Mouse (Mus musculus) layer of hippocampus, postnatal 14 days (tissue): ENCODE measurements at regions not wholly inside any gene's neighbourhood (a gene's known extent, or its start where the extent isn't known, plus 50 kb on each side); places are given as distances from the start of the nearest gene placed in this dataset.

Experiments used
- DNase-seq, 2 experiments: peaks; one replicate each; pipeline ENCODE4 v3.0.0; 2021 to 2022; ENCODE audit warnings: low spot score in 2 of 2, mixed read lengths in 1 of 2

DNA sequence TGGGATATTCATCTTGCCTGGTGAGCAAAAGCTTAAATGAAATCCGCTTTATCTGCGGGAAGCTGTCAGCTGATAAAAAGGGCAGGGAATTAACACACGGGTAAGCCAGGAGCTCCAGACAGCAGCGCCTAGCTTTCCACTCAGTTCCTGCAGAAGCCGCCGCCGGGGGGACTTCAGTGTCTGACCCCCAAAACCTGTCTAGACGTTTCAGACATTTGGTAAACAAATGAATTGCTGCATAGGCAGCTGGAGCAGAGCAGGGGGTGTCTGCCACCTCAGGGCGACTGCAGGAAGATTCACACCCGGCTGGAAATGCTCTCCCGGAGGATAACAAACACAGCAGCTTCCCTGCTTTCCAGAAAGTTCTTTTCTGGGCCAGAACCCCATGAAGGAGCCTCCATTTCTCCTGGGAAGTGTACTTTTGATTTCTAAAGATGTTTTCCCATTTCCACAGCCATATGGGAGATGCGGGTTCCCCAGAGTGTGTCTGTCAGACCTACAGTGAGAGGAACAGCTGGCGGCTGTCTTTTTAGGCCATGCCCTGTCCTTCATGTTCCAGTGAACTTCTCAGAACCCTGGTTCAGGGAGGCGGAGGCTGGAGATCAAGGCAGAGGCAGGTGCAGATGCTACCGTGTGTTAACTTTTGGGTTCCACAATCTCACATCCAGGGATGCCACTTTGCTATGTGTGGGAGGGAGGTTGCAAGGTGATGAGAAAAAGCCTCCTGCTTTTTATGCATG is 58.7 kb upstream of the Pmepa1 start:
- peak in 1 of 2 experiments; percentile 28 for DNase-seq

DNA sequence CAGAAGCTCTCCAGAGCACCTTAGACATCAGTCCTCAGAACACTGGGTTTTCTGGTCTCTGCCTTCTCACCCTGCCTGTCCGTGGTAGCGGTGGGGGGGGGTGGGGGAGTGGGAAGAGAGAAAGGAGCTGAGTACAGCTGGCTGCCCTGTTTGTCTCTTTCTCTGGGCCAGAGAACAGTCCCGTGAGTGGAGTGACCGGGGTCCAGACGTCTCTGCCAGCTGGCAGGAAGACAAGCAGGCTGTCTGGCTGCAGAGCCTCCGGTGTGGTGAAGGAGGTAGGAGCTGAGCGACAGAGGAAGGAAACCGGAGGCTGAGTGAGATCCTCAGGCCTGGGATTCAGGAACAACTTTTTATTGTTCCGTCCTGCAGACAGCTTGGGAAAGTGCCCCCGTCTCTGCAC is 59.5 kb upstream of the Pmepa1 start:
- peak; percentile 61 to 76 for DNase-seq

DNA sequence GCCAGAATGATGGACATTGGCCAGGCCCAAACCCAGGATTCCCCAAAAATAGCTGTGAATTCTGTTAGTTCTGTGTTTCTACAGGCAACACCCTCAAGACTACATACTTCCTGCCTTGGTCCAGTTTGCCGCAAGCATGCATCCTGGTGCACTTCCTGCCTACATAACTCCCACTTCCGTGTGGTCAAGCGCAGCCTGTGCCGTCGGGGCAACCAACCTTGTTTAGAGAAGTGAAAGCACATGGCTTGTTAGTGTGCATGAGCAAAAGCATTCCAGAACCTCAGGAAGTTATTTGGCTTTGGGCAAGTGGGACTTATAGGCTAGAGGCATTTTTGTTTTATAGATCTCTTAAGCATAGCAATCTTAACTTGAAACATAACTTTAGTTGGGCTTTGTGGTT is 61.3 kb upstream of the Pmepa1 start:
- no peak for DNase-seq

DNA sequence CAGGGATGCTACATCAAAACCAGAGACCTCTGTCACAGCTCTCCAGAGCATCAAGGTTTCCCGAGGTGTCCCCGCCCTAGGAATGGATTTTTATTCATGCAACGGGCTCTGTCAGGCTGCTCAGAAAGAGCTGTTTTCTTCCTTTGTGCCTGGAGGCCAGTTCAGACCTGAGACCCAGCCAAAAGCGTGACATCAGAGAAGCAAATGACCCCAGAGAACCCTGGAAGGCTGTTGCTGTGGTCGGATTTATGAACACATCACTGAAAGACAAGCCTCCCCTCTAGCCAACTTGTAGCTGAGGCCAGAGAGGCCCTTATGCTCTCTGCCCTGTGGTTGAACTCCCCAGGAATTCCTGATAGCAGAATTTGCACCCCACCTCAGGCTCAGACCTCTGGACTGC is 62.3 kb upstream of the Pmepa1 start:
- DNase-seq: no peak

DNA sequence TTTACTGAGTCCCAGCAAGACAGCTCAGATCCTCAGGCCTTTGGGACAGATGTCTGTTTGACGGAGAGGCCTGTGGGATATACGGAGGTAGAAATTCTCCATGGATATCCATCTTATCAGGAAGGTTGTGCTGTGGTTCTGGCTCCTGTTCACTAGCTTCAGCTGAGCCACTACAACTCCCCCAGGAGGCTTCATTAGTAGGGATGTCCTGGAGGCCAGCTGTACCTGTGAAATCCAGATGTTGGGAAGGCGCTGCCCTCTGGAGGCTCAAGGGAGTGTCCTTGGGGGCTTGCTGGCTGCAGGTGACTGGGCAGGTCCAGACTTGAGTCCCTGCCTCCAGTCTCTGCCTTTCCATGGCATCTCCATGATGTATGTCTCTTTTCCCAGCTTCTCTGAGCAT is 62.9 kb upstream of the Pmepa1 start:
- no peak for DNase-seq

DNA sequence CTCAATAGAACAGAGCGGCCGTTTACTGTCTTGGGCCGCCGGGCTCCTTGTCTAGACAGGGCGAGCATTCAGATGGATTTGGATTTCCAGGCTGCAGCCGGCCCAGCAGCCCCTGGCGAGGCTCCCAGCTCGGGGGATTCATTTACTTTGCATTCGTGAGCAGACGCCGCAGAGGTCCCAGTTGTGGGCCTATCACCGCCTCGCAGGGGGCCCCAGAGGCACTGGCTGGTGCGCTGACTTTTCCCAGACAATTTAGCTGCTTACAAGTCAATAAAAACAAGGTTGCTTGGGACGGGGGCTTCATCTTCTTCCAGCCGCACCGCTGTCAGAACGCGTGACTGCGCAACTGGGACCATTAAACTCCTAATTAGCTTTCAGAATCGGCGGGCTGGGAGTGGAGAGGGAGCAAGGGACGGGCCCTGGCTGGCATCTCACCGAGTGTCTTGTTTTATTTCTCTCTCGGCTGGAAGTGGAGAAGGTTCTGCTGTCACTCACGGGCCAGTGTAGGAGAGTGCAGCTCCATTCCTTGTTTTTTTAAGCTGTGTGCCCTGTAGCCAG is 63.8 kb upstream of the Pmepa1 start:
- peak; percentile 56 to 77 for DNase-seq

DNA sequence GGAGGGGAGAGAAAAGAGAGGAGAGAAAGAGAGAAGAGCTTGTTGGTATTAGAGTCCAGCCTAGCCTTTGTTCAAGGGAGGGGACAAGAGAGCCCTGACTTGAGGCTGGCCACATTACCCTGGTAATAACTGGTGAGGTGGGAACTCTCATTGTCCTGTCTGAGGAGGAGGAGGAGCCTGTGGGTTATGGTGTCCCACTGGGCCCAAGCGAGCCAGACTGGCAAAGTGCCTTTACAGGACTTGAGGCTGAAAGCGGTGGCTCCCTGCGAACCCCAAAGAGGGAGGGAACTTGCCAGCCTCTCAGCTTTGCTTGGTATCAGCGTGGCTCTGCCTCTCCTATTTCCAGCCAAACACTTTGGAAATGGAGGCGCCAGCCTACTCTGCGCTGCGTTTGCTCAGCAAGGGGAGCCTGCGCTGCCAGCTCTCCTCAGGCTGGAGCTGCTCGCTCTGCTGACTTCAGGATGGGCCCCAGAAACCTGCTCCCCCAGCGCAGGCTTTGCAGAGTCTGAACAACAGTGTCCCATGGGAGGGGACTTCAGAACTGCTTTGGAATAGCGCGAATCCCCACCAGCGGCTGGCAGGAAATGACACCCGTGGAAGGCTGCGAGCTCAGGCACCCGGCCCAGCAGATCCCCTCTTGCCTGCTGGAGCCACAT is 66.4 kb upstream of the Pmepa1 start:
- DNase-seq: peak in 1 of 2 experiments; percentile 27

DNA sequence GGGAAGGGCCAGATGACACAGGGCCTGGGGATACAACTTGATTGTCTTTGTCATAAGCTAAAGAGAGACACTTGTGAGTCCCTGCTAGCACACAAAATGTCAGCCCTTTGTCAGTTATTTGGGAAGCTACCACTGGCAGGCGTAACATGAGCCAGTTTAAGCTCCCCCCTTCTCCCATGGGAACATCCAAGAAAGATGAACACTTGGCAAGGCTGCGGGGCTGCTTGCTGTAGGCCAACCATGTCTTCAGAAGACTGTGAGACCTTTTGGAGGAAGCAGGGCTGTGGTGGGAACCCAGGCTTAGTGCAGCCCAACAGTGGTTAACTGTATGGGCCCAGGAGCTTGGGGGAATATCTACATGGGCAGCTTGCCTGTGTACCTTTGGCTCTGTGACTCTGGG is 67.3 kb upstream of the Pmepa1 start:
- no peak for DNase-seq

DNA sequence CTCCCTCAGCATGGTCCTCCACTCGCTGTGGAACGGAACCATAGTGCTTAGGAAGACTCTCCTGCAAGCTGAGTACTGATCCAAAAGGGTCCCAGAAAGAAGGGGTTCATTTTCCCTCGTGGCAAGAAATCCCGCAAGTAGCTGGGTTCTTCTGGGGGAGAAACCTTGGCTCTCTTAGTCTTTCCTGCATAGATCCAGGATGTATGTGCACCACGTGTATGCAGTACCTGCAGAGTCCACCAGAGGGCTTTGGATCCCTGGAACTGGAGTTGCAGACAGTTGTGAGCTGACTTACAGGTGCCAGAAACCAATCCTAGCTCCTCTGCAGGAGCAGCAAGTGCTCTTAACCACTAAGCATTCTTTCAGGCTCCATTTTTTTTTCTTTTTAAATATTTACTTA is 67.9 kb upstream of the Pmepa1 start:
- DNase-seq: no peak

DNA sequence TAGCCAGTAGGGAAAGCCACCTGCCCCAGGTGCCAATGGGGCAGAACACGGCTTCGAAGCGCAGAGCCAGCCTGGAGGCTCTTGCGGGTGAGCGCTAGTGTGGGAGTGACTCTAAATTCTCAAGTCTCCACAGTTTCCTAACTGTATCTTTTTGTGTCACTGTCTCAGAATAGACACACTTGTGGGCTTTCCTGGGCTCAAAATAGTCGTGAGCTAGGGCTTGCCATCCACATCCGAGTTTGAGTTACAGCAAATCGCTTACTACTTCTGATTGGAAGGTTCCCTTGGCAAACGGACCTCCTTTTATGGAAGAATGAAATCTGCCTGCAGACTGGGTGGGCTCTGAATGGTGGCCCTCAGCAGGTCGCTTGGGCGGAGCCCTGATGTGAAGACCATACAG is 71.0 kb upstream of the Pmepa1 start:
- DNase-seq: no peak

DNA sequence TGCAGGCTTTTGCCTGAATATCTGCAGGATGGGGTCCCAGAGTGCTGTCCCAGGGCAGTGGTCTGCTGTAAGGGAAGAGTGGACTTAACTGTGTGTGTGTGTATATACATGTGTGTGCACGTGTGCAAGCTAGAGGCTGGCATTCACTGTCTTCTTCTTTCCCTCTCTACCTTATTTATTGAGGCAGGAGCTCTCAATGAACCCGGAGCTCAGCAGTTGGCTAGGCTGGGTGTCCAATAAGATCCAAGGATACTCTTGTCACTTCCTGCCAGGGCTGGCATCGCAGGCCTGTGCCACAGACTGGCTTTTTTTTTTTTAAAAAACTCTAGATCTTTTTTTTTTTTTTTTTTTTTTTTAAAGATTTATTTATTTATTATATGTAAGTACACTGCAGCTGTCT is 72.4 kb upstream of the Pmepa1 start:
- DNase-seq: no peak

DNA sequence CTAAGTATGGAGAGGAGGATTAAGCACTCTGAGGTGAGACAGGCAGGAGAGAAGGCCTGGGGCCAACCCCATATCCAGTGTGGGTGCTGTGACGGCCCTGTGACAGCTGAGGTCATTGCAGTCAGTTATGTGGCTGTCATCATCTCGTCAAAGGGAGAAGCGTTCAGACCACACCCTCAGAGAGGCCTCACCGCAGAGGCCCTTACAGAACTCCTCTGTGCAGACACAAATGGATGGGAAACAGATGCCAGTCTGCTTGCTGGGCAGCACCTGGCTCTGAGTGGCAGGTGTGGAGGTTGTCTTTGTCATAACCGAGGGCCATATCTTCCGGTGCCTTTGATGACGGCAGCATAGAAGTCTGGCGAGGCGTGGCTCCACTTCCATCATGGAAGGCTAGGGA is 73.2 kb upstream of the Pmepa1 start:
- DNase-seq: no peak

DNA sequence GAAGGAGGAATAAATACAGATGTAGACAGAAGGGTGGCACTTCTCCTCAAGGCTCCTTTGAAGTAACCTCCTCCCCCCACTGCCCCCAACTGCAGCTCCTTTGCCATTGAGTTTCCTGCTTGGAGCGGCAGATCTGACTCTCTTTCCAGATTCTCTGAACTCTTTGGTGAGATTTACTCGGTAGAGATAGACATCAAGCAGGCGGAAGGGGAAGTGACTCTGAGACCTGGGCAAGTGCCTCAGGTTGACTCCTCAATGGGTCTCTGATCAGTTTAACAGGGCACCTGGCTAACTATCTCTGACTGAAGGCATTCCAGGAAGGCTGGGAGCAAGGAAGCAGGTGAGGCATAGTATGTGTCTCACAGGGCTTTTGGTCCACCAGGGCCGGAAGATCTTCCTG is 73.6 kb upstream of the Pmepa1 start:
- no peak for DNase-seq

DNA sequence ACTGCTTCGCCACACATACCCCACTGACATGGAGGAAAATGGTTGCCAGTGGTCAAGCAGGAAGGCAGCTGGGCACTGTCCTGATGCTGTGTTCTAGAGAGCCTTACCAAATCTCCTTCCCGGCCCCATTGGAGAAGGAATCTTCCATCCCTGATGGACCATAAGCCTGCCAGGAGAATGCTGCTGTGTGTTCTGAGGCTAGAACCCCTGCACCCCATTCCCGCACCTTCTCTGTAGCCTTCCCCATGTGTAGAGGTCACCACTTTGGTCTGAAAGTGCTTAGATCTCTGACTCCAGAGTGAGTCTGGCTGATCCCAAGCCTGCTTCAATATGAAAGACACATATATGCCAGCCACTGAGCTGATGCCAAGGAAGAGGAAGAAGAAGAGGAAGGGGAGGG is 74.1 kb upstream of the Pmepa1 start:
- no peak for DNase-seq

DNA sequence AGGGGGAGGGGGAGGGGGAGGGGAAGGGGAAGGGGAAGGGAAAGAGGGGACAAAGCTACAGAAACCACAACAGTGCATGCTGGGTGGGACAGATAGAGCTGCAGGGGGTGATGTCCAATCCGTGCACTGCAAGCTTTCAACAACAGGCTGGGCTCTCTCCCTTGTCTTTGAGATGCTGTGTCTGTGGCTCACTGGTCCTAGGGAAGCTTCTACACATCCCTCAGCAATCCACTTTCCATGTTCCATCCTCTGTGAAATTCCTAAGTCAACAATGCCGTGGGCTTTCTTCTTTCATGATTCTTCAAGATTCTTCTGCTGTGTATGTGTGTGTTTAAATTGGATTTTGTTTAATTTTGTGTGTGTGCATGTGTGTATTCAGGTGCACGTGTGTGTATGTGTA is 74.5 kb upstream of the Pmepa1 start:
- DNase-seq: no peak

DNA sequence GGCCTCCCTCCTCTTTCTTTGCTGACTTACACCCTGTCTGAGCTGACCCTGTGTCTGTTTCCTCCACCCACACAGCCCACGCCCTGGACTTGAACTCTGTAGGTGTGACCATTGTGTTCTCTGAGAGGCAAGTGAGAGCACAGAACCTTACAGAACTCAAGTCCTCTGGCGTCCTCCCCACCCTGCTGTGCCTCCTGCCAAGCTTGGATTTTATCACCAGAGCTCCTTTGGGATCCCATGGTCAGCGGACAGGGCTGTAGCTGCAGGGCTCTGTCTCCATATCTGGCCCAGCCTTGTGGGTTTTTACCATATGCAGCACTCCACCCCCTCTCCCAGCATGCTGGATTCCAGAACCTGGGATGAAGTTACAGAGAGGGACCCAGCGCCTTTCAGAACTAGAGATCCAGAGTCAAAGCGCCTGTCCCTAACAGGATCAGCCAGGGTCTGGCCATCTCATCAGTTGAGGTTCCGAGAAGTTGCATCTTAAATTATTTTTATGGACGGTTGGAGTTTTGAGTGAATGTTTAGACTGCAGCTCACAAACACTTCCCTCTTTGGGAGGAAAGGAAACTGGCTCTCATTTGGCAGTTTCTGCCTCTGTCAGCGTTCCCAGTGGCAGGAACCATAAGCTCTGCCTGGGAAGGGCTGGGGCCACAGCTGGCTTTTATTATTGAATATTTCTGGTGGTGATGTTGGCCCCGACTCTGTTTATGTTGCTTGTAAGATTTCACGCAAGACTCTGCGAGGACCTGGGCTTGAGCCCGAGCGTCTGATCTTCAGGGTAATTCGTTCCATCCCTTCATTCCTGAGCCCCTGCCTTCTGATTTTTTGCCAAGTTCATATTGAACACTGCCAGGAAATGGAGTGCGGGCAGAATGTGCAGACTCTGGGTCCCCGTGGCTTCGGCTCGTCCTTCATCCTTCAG is 75.8 kb upstream of the Pmepa1 start:
- DNase-seq: peak in 1 of 2 experiments; percentile 28

DNA sequence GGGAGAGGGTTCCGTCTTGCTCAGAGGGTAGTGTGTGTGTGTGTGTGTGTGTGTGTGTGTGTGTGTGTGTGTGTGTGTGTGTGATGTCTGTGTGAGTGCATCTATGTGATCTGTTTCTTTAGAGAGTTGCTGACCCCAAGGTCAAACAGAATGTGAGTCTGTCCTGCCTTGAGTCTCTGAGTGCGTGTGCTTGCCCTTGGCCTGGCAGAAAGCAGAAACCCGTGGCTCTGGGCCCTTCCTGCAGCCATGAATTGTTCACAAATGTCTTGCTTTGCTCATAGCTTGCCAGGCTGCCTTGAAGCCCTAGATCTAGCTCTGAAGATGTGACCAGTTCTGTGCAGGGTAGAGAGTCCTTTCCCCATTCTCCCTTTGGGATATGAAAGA is 76.4 kb upstream of the Pmepa1 start:
- no peak for DNase-seq

DNA sequence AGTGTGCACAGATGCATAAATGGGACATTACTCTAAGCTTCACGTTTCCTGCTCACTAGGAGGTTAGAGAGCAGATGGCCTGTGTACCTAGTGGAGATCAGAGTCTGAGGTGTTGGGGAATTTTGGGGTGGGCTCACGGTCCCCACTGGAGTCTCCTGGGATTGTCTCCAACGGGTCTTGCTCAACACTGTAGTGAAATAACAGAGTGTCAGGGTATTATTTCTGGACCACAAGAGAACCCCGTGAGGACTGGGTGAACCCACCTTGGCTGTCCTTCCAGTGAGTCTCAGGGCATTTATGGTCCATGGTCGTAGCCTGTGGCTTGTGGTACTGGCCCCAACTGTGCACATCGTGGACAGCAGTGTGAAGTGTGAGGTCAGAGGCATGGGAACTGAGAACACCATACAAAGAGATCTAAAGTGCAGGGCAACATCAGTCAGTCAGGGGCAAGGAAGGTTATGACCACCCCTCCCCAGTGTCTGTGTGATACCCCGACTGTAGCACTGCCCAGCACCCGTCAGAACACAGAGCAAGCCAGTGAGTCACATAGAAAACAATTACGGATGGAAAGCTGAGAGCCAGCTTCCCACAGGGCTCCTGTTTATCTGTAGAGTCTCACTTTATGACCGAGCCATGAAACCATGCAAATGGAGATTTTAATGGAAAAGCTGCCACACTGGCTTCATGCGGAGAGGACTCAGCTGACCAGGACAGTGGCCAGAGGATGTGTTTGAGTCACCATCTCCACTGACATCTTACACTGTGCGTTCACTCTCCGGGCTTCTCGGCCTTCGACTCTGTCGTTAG is 77.3 kb upstream of the Pmepa1 start:
- DNase-seq: no peak

DNA sequence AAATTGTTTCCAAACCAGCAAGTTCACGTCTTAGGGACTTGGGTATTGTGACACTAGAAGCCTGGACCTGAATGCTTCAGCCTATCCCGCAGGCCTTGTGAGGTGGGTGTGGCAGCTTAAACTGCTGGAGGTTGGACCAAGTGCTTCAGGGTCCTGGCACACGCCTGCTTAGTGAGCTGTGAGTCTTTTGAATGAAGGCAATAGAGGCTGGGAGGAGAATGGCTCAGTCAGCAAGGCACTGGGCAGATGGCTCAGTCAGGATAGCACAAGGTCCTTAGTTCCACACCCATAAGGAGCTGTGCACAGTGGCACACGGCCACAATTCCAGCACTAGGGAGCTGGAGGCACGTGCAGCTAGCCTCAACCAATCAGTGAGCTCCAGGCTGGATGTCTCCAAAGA is 80.5 kb upstream of the Pmepa1 start:
- DNase-seq: no peak

DNA sequence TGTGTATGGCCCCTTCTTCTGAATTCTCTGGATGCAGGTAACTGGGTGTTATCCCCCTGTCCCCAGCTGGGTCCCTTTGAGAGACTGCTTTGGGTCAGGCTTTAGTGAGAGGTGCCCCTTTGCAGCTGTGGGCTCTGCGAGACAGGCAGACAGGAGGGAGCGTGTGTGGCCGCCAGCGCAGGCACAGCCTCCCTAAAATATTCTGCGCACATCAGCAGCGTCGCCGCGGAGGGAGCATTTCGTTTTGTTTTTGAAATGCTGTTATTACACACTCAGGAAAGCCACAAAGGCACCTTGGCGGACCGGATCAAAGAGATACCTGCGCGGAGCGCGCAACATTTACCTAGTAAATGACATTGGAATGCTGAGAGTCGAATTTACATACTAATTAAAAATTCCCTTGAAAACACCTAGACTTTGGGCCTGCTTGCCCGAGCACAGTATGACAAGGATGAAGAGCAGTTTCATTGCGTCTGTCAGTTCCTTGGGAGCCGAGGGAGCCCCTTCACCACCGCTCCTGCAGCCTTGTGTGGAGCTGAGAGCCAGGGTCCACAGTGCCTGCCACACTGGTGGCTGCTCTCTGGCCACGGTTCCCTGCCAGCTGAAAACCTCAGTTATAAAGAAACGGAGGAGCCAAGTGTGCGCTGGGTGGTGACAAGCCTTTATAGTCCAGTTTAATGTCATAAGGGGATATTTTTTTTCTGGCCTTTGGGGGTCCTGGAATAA is 89.3 kb upstream of the Pmepa1 start:
- no peak for DNase-seq
